Mouse (Mus musculus) neural tube, embryonic 10.5 days (tissue): ENCODE data around the gene Ubtd2.

Source experiments
- DNase-seq: peaks from one replicate; pipeline ENCODE4 v3.0.0-alpha.2; 2017; ENCODE audit warnings: low spot score; ENCODE audit errors: extremely low spot score

The Ubtd2 gene

DNA sequence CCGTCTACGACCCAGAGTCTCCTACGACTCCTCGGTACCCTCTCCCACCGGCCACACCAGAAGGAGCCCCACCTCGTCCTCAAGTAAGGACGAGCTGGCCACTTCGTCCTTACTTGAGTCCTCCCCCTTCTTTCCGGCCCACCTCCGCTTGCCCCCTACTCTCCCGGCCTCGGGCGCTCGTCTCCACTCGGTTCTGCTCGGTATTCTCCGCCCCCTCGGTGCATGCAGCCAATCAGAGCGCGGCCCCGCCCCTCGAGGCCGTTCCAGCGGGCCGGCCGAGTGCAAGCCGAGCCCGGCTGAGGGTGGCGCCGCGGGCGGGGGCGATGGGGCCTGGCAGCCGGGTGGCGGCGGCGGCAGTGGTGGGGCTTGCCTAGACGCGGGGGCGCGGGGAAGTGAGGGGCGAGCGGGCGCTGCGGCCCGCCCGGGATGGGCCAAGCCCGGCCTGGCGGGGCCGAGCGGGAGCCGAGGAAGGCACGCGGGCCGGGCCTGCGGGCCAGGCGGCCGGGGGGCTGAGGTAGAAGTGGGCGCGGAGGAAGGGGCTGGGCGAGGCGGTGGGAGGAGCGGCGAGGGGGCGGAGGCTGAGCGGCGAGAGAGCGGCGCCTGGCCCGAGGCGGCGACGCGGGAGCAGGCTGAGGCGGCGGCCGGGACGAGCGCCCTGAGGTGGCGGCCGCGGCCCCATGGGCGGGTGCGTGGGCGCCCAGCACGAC lies at the start of gene Ubtd2:
TSS of gene Ubtd2 (plus strand) at position 571 of the 707 bp plus-strand sequence.
- peak; percentile 98 for DNase-seq

DNA sequence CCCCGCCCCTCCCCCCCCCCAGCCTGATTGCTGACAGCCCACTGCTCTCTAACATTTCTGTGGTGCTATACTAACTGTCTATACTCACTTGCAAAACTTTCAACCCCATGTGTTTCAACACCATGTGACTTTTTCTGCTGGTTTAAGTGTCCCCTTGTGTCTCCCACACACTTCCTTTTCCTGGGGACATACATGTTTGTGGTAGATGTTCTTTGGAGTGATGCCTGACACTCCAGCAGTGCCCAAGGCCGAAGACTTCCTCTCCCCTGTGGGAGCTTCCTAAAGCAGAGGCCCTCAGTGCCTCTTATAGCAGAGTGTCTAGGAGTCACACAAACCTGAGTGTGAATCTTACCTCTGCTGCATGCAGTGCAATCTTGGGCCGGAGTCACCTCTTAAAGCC lies 47.3 kb upstream of the Ubtd2 start:
- no peak for DNase-seq

DNA sequence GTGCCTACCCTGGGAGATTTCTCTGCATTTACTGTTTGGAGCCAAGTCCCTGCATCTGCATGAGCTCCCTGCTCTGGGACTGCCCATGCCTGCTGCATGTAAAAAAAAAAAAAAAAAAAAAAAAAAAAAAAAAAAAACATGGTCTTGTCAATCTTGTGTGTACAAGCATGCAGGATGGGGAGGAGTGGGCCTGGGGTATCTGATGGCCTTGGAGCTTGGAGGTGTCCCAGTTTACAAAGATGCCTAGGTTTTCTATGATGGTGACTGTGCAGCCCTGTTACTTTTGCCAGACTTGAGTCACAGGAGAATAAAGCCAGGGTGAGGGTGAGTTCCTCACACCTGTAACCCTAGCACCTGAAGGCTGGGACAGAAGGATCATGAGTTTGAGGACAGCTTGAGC lies 46.1 kb upstream of the Ubtd2 start:
- DNase-seq: no peak

- no peak for DNase-seq
Observed at GRCm38 (mm10) chr11:32409823-32410562, 45.2 kb upstream of the Ubtd2 start.

DNA sequence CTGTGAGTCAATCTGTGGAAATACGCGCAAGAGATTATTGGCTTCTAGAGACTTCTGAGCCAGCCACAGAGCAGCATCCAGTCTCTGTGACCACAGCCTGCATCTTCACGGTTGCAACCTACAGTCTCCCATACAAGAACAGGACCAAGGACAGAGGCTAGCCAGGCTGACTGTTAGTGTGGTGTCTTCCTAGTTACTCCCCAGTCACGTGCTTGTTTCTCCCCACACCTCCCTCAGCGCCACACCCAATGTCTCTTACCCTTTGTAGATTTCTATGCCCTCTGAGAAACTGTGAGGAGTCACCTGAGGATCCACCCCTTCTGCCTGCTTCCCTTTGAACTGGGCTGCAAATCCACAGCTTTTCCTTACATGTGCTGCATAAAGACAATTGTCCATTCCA lies 35.2 kb upstream of the Ubtd2 start:
- DNase-seq: no peak

DNA sequence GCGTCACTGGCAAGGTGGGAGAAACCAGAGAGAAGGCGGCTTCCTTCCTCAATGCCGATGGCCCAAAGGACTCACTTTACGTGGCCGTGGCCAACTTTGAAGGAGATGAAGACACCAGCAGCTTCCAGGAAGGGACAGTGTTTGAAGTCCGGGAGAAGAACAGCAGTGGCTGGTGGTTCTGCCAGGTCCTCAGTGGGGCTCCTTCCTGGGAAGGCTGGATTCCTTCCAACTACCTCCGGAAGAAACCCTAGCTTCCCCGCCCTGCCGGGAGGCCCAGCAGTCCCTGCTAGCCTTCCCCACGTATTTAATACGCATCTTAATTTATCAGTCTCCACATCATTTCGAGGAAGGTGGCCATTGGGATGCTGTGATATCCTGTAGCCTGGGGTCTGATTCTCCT lies 31.9 kb upstream of the Ubtd2 start:
- no peak for DNase-seq

DNA sequence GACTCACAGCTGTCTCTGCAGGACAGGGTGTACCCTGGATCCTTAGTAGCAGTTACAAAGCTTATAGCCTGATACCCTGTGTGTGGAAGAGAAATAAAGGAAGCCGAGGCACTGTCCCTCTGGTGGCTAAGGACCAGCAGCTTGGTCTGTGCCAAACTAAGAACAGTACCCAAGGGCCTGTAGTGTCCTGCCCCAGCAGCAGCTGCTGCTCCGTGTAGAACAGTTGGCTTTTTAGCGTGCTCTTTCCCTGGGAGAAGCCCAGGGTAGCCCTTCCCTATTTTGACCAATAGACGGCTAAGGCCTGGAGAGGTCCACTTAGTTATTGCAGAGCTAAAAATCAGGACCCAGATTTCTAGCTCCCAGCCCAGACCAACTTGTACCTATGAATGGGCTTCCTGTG lies 30.6 kb upstream of the Ubtd2 start:
- DNase-seq: no peak

- DNase-seq: no peak
Observed at GRCm38 (mm10) chr11:32425043-32425658, 30.0 kb upstream of the Ubtd2 start.

- DNase-seq: no peak
Observed at GRCm38 (mm10) chr11:32427537-32427936, 27.6 kb upstream of the Ubtd2 start.

- no peak for DNase-seq
Observed at GRCm38 (mm10) chr11:32435410-32436060, 19.6 kb upstream of the Ubtd2 start.

DNA sequence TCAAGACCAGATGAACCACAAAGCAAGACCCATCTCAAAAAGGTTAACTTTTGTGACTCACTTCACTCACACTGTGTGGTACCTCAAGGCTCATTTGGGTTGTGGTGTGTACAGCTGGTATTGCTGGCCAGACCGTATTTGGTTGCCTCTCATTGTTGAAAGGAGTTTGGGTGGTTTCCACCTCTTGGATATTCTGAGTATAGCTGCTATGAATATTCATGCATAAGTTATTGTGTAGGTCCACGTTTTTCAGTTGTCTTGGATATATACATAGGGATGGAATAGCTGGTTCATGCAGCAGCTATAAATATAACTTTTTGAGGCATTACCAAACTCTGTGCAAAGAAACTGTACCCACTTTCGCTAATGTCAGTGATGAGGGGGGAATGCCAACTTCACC lies 12.6 kb upstream of the Ubtd2 start:
- no peak for DNase-seq

DNA sequence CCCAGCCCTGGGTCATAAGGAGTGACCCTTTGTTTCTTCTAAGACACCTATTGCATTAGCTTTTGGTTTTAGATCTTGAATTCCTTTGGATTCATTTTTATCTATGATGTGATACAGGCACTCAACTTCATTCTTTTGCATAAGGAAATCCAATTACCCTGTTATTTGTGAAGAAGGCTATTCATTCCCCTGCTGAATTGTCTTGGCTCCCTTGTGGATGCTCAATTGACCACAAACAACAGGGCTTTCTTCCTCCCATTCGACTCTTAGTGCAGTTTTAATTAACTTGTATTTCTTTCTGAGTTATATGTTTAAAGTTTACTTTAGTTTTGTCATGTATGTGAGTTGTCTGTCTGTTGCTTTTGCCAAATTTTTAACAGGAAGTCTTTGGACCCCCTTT lies 10.9 kb upstream of the Ubtd2 start:
- no peak for DNase-seq

DNA sequence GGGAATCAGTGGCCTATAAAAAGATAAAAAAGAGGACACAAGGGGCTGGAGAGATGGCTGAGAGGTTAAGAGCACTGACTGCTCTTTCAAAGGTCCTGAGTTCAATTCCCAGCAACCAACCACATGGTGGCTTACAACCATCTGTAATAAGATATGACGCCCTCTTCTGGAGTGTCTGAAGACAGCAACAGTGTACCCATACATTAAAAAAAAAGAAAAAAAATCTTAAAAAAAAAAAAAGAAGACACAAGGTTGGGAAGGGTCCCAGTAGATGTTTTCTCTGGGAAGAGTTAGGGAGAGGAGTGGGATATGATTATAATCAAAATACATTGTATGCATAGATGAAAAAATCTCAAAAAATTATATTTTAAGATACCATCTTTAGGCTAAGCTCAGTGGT lies 10.0 kb upstream of the Ubtd2 start:
- DNase-seq: no peak

GRCm38 (mm10) chr11:32445637-32446226 lies 9.4 kb upstream of the Ubtd2 start:
- DNase-seq: no peak

DNA sequence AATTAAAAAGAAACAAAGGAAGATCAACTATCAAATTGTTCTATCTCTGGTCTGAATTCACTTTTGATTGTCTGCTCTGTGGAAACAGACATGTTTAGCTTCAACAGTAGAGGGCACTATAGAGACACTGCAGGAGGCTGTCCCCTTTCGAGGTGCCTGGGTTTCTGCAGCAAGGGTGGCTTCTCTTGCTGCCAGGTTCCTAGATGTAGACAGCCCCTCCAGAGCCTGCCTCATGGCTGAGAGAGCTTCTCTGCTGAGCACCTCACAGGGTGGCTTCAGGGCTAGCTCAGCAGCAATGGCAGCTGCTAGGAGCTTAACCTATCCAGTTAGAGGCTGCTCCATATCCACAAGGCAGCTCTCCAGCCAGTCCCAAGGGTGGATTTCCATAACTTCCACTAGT lies 5.0 kb upstream of the Ubtd2 start:
- DNase-seq: peak; percentile 29

DNA sequence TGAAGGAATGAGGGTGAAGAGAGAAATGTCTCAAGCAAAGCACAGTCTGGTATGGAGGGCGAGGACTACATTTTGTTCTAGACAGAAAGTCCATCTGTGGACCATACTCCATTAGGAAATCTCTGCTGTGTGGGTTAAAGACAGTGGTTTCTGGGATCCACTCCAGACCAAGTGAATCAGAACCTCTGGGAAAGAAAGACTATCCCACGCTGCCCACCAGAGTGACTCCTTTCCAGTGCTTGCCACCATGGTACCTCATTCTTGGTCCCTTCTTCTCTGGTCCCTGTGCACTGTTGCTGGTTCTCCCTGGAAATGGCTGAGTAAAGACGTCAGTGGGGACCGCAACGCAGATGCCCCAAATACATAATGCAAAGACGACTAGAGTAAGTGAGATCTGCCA lies 3.9 kb upstream of the Ubtd2 start:
- DNase-seq: no peak

GRCm38 (mm10) chr11:32452745-32453144 lies 2.4 kb upstream of the Ubtd2 start:
- DNase-seq: no peak

GRCm38 (mm10) chr11:32453353-32453915 lies 1.7 kb upstream of the Ubtd2 start:
- no peak for DNase-seq

GRCm38 (mm10) chr11:32454231-32454799 lies 855 bp upstream of the Ubtd2 start:
- no peak for DNase-seq

GRCm38 (mm10) chr11:32455507-32456141 lies 454 bp downstream of the Ubtd2 start:
- peak; percentile 71 for DNase-seq

DNA sequence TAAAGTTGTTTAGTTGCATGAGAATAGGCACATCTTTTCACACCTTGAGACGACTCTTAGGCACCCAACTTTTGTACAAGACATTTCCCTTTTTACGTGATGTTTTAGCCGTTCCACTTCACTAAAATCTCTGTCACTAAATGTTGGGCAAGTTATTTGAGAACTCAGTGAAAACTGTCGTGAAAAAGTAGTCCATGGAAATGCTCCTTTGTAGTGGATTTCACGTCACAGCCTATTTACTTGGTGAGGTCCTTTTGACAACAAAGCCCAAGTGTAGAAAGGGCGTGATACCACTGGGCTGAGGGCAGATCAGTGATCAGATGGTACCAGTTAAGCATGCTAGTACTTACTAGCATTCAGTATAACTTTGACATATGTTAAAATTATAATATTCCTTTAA lies 1.2 kb downstream of the Ubtd2 start:
- DNase-seq: no peak
